Mouse (Mus musculus) spleen, adult 12 weeks (tissue): ENCODE results near the gene Naa35.
"Not testable (repeated sequence)": the region's sequence is repeated elsewhere in the genome, so short reads cannot be mapped to it uniquely, and the experiment has no call there.

ENCODE experiments used
- DNase-seq: peaks from one replicate; pipeline ENCODE4 v3.0.0; 2022; ENCODE audit warnings: low spot score

Gene Naa35

GRCm38 (mm10) chr13:59580954-59581353 lies 4.1 kb upstream of the Naa35 start:
- DNase-seq = no peak

- DNase-seq = no peak
These were observed 578 bp upstream of the Naa35 start for GRCm38 (mm10) chr13:59584481-59584880.

- no peak for DNase-seq
These were observed 568 bp downstream of the Naa35 start for GRCm38 (mm10) chr13:59585648-59586005.

- DNase-seq = no peak
These were observed 2.1 kb downstream of the Naa35 start for GRCm38 (mm10) chr13:59587201-59587600.

GRCm38 (mm10) chr13:59589672-59590071 lies 4.6 kb downstream of the Naa35 start:
- DNase-seq = no peak

GRCm38 (mm10) chr13:59590691-59591090 lies 5.6 kb downstream of the Naa35 start:
- no peak for DNase-seq

- not testable (repeated sequence) for DNase-seq
These were observed 7.0 kb downstream of the Naa35 start for GRCm38 (mm10) chr13:59592058-59592457.

GRCm38 (mm10) chr13:59592630-59593029 lies 7.6 kb downstream of the Naa35 start:
- no peak for DNase-seq

GRCm38 (mm10) chr13:59603096-59603495 lies 18.0 kb downstream of the Naa35 start:
- DNase-seq = no peak

- DNase-seq = no peak
These were observed 19.5 kb downstream of the Naa35 start for GRCm38 (mm10) chr13:59604511-59604910.

GRCm38 (mm10) chr13:59605221-59605922 lies 20.3 kb downstream of the Naa35 start:
- no peak for DNase-seq

GRCm38 (mm10) chr13:59609885-59610284 lies 24.8 kb downstream of the Naa35 start:
- DNase-seq = no peak

GRCm38 (mm10) chr13:59610437-59610836 lies 25.4 kb downstream of the Naa35 start:
- DNase-seq = no peak

GRCm38 (mm10) chr13:59613868-59614267 lies 28.8 kb downstream of the Naa35 start:
- no peak for DNase-seq

- no peak for DNase-seq
These were observed 30.1 kb downstream of the Naa35 start for GRCm38 (mm10) chr13:59615152-59615551.

GRCm38 (mm10) chr13:59615554-59615953 lies 30.5 kb downstream of the Naa35 start:
- DNase-seq = no peak

GRCm38 (mm10) chr13:59618463-59618862 lies 33.4 kb downstream of the Naa35 start:
- no peak for DNase-seq

- DNase-seq = no peak
These were observed 36.8 kb downstream of the Naa35 start for GRCm38 (mm10) chr13:59621643-59622489.

GRCm38 (mm10) chr13:59624389-59624788 lies 39.3 kb downstream of the Naa35 start:
- DNase-seq = no peak

- no peak for DNase-seq
These were observed 39.8 kb downstream of the Naa35 start for GRCm38 (mm10) chr13:59624903-59625302.

GRCm38 (mm10) chr13:59626739-59627138 lies 41.7 kb downstream of the Naa35 start:
- no peak for DNase-seq

GRCm38 (mm10) chr13:59634637-59635036 lies 49.6 kb downstream of the Naa35 start:
- DNase-seq = no peak

- no peak for DNase-seq
These were observed 52.7 kb downstream of the Naa35 start for GRCm38 (mm10) chr13:59637800-59638199.
